Mouse (Mus musculus) megakaryocyte-erythroid progenitor cell, adult 5 weeks (primary cell): ENCODE results near the gene Stk26. TPM values are rescaled to one million over a fixed set of nuclear protein-coding genes. Genes with fewer than 3 reads are reported as not detected.

Experiments used
- polyA plus RNA-seq: library from polyadenylated mRNA; stranded (reverse); fragments of >175 nt; gene quantifications from 2 replicates; pipeline ENCODE4 v1.2.3, GENCODE M21; 2012

The Stk26 gene
- 29.9 and 32.0 TPM in 2 replicates for polyA plus RNA-seq

GRCm38 (mm10) chrX:50840847-50841560 is at the start of gene Stk26:
Gene Stk26, plus strand, starts transcription at chrX:50841047.

GRCm38 (mm10) chrX:50942610-50943009 is 101.8 kb downstream of the Stk26 start, which contains the start of gene Frmd7:
Gene Frmd7, minus strand, starts transcription at chrX:50942710.

Other genes with a start within 250 kb of the Stk26 start
- gene Frmd7, start 101.7 kb downstream of the Stk26 start, polyA plus RNA-seq: not detected in 2 replicates
- gene Rap2c, start 177.0 kb downstream of the Stk26 start, polyA plus RNA-seq: 1.1 and 1.3 TPM in 2 replicates